Mouse (Mus musculus) heart, postnatal 14 days (tissue): Measurements from ENCODE around the gene Asphd1. TPM values are rescaled to one million over a fixed set of nuclear protein-coding genes. Genes with fewer than 3 reads are reported as not detected.

Source experiments
- DNase-seq, 2 experiments: peaks; one replicate each; pipeline ENCODE4 v3.0.0; 2021 to 2022
- intact Hi-C: fragments of 180-260 bp; cut with DNase I; formaldehyde crosslinking; loops from one replicate; pipeline ENCODE4 v1.15.1; 2025
- long read RNA-seq, 2 experiments: library from polyadenylated mRNA; stranded (forward); transcript quantifications; one replicate each; pipeline ENCODE4 v2.0.0; 2021
- total RNA-seq, 2 experiments: library from RNA; stranded (reverse); gene quantifications; 2 replicates each; pipeline ENCODE4 v1.2.3; 2021

Gene Asphd1
- total RNA-seq = under 1 TPM in 1 of 2 experiments, not detected in 1; 0.60 TPM
- long read RNA-seq, experiment 1 = 0 reads
- long read RNA-seq, experiment 2 = 0 reads

DNA sequence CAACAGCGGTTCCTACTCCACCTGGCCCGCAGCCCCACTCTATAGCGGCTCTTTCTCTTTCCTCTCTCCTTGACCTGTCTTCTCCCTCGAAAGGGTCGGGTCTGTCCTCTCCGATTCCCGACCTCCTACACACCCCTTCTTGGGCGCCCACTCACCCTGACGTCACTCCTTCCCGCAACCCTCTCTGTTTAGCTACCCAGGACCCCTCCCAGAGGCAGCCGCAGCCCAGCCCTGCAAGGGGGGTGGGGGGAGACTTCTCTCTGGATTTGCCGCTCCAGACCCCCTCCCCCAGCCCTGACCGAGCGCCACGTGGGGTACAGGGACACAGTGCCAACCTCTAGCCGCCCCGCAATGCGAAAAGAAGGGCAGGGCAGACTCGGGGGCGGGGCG lies at the start of gene Asphd1:
TSS of gene Asphd1 (minus strand) at position 180 of the 390 bp plus-strand sequence.
- DNase-seq = no peak
- intact Hi-C loops = loop anchor here (5.0 kb wide), 1 partner anchor 122 kb away; no protein-coding TSS in a partner anchor

DNA sequence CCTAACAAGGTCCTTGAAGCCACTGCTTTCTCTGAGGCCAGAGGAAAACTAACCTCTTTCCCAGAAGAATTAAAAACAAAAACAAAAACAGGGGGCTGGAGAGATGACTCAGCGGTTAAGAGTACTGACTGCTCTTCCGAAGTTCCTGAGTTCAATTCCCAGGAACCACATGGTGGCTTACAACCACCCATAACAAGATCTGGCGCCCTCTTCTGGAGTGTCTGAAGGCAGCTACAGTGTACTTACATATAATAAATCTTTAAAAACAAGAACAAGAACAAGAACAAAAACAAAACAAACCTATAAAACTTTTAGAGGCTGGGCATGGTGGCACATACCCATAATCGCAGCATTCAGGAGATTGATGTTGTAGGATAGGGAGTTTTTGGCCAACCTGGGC lies 47.1 kb upstream of the Asphd1 start:
- no peak for DNase-seq
- intact Hi-C loops = no loop called here

DNA sequence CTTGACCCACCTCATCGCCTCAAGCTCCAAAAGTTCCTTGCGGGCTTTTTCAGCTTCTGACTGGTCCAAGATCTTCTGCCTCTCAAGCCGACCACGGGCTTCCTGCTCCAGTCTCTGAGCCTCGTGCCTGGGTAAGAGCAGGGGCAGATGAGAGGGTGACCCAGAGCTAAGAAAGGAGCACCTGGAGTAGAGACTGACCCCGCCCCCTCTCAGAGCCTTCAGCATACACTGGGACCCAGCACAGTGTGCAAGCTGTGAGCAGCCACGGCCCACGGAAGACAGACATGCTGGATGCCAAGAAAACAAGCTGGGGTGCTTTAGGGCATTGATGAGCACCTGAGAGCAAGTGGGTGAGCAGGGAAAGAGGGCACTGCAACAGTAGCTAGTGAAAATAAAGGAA lies 39.4 kb upstream of the Asphd1 start:
- DNase-seq = no peak
- intact Hi-C loops = no loop called here

DNA sequence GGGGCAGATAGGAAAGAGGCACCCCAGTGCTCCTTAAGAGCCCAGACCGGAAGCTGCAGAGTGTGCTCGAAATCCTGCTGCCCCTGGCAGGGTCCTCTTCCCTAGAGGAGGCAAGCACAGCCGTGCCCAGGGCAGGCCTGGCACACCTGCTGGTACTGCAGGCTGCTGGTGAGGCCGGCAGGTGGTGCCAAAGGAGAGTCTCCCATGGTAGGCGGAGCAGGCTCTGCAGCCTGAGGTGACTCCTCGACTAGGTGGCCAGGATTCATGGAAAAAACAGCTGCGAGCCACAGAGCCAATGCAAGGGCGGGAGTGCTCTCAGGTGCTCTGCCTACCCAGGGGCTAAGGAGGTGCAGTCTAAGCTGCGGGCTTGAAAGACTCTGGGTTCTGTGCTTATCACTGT lies 36.9 kb upstream of the Asphd1 start:
- intact Hi-C loops = loop anchor here (2.0 kb wide), 1 partner anchor 118 kb away; no protein-coding TSS in a partner anchor
- DNase-seq = peak; percentile 36 to 62

DNA sequence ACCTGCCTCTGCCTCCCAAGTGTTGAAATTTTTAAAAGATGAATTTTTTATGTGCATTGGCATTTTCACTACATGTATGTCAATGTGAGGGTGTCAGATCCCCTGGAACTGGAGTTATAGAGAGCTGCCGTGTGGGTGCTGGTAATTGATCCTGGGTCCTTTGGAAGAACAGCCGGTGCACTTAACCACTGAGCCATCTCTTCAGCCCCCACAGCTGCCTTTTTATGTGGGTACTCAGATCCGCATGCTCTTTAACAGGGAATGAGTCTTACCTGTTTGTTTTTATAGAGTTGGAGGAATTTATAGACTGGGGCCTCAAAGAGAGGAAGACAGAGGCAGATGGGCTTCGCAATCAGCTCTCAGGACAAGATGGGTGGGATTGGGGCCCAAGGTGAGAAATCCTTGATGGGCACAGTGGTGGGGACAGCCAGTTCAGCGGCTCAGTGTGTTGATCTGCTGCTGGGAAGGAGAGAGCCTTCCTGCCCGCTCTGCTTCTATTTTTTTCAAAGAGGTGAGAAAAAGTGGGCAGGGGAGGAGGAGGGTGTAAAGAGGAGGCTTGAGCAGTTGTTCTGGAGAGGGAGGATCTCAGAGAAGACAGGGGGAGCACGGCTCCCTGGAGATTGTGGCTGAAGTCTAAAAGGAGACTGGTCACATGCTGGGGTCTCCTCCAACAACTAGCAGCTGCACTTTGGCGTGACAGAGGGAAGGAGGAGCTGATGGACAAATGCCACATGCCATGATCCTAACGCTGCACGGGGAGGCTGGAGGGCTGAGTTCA lies 35.5 kb upstream of the Asphd1 start:
- intact Hi-C loops = no loop called here
- peak in 1 of 2 experiments; percentile 44 for DNase-seq

DNA sequence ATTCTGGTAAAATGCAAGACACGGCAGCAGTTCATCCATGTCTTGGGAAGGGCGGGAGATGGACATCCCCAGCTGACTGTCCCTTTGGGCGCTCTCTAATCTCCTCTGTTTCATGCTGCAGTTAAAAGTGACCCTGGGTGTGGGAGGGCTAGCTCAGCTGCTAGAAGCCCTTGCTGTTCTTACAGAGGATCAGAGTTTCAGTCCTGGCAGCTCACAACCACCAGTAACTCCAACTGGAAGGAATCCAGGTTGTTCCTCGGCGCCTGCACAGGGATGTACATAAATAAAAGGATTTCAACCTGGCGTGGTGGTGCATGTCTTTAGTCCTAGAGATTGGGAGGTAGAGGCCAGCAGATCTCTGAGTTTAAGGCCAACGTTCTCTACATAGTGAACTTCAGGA lies 33.7 kb upstream of the Asphd1 start:
- DNase-seq = no peak
- intact Hi-C loops = no loop called here

DNA sequence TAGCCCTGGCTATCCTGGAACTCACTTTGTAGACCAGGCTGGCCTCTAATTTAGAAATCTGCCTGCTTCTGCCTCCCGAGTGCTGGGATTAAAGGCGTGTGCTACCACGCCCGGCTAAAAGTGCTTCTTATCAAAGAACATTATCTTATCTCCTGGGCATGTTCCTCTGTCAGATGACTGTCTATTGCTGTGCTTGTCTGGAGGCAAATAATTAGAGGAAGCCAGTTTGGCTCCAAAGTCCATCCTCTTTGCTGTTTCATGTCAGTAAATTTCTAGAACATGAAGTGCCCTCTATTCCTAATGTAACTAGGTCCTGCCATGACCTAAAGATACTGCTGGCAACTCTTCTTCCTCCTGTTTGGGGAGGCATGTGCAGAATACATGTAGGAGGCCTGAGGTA lies 32.7 kb upstream of the Asphd1 start:
- DNase-seq = no peak
- intact Hi-C loops = no loop called here

DNA sequence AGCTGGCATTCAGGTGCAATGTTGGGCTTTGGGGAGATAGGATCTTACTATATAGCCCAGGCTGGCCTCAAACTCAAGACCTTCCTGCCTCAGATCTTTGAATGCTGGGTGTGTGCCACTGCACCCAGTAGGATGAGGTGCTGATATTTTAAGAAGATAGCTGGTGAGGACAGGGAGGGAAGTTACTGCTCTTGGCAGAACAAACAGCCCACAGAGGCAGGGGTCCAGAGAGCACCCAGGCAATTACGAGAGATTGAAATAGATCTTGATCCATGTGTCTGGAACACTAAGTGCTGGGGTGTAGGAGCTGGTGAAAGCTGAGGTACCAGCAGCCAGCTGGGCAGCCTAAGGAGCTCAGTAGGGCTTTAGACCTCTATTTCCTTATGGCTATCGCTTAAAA lies 32.2 kb upstream of the Asphd1 start:
- intact Hi-C loops = no loop called here

DNA sequence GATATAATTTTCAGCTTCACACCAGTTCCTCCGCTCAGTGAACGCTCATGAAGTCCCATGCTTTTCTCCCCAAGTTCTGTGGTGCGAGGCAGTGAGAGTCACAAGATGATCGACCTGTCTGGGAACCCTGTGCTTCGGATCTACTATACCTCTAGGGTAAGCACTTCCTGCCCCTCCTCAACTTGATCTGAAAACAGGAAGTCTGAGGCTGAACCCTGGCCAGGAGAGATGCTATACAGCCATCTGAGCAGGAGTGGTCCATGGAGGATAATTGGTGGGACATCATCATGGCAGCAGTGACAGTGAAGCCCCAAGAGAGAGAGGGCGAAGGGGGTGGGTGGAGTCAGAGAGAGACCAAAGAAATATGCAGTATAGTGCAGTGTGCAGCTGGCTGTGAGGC lies 29.5 kb upstream of the Asphd1 start:
- intact Hi-C loops = no loop called here
- DNase-seq = no peak

More for the DNA sequence above, 32.2 kb upstream of the Asphd1 start:
- no peak for DNase-seq

DNA sequence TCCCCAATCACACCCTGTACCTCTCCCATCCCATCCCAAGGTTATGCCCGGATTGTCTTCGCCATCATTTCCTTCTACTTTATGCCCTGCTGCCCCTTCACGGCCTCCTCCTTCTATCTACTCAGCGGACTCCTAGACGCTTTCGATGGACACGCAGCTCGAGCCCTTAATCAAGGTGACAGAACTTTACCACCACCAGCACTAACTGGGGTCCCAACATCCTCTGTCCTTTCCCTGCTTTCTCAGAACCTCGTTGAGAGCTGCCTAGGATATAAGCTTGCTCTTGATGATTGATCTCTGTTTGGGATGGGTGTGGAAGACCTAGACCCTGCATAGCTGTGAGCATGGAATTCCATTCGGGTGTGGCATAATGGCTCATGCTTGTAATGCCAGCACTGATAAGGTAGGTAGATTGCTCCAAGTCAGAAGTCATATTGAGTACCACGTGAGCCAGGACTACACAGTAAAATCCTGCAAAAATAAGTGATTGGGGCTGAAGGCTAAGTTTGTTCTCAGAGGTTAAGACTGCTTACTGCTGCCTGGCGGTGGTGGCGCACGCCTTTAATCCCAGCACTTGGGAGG lies 27.6 kb upstream of the Asphd1 start:
- DNase-seq = no peak
- intact Hi-C loops = loop anchor here (2.0 kb wide), 2 partner anchors 26 to 38 kb away; partner anchors contain the start of genes Mvp and Sez6l2

DNA sequence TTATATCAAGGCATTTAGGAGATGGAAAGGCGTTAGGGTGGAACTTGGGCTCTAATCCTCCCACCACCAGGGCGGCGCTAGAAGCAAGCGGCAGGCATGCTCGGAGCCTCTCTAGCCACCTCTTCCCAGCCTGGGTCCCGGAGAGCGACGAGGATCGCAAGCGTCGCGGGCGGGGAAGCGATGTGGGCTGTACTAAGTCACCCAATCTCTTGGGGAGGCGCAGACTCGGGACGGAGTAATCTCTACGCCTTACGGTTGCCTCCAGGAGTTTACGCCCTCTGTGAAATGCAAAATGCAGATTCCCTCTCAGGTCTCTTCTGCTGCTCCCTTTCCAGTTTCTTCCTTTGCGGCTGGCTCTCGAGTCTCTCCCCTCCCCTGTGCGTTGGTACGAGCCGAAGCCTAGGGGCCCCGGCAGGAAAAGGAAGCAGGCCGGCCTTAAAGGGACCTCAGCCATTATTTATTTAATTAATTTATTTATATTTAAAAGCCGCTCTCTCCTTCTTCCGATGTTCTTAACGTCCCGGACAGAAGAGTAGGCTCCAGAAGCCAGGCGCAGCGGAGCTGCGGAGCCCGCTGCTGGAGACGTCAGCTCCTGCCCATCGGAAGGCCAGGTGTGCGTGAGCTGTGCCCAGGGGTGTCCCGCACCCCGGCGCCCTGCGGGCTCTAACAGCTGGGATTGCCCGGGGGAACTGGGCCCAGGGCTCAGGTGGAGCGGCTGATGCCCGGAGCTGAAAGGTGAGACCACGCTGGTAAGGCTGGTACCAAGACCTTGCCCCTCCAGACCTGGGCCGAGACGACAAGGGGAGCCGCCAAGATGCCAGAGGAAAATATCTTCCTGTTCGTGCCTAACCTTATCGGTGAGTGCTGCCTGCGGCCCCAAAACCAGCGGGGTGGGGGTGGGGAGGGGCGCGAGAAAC lies 26.8 kb upstream of the Asphd1 start, which contains the start of gene Cdiptos:
TSS of gene Cdiptos (minus strand) at position 149 of the 917 bp plus-strand sequence.
- peak; percentile 97 to 98 for DNase-seq
- intact Hi-C loops = loop anchor here (2.0 kb wide), 2 partner anchors 25 to 39 kb away; partner anchors contain the start of genes Mvp and Sez6l2

DNA sequence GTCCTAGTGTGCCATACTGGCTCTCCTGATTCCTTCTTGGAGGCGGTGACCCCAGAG lies 26.3 kb upstream of the Asphd1 start, which contains the start of gene Cdipt:
TSS of gene Cdipt (plus strand) at position 22 of the 57 bp plus-strand sequence.
- intact Hi-C loops = no loop called here
- DNase-seq = no peak

DNA sequence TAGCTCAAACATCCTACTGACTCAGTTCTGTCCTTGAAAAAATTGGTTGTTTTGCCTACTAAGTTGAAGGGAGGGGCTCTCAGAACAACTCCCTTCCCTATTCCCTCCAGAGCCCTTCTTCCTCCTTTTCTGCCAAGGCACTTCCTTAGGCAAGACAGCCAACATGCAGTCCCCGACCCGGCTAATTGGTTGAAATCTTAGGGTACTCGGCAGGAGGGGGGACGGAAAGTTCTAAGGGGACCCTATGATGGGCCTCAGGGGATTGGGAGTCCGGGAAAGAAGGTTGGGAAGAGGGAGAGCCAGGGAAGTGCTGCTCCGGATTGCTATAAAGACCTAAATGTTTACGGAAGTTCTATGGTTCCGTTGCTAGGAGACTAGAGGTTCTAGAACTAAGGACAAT lies 26.1 kb upstream of the Asphd1 start:
- intact Hi-C loops = no loop called here
- peak; percentile 44 to 45 for DNase-seq

DNA sequence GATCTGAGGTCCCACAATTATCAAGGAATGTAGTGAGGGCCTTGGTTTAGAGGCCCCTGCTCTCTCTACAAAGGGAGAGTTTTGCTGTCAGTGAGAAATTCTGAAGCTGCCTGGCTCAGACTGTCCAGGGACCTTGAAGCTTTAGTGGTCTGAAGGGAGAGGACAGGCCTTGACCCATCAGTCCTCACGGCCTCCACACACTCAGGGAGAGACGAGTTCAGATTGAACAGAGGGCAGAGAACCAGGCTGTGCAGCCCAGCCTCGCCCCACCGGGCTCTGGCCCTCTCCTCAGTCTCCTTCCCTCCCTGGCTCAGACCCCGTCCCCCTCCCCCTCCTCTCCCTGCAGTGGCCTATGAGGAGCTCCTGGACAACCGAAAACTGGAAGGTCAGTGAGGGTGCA lies 18.0 kb upstream of the Asphd1 start:
- no peak for DNase-seq
- intact Hi-C loops = no loop called here

DNA sequence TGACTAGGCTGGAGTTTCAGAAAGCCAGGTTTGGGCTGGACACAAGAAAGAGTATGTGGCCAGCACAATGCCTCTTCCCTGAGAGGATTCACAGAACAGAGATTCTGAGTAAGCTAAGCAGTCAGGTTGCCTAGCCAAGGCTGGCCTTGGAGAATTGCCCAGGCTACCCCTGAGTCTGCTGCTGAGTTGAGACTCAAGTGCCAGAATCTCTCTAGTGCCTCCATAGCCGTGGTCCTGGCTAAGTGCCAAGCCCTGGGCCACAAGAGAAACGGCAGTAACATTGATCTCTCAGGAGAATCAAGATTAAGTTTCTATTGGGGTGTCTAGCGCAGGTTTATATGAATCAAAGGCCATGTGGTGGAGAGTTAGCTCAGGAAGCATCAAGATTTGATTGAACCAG lies 16.2 kb upstream of the Asphd1 start:
- intact Hi-C loops = no loop called here
- DNase-seq = no peak

DNA sequence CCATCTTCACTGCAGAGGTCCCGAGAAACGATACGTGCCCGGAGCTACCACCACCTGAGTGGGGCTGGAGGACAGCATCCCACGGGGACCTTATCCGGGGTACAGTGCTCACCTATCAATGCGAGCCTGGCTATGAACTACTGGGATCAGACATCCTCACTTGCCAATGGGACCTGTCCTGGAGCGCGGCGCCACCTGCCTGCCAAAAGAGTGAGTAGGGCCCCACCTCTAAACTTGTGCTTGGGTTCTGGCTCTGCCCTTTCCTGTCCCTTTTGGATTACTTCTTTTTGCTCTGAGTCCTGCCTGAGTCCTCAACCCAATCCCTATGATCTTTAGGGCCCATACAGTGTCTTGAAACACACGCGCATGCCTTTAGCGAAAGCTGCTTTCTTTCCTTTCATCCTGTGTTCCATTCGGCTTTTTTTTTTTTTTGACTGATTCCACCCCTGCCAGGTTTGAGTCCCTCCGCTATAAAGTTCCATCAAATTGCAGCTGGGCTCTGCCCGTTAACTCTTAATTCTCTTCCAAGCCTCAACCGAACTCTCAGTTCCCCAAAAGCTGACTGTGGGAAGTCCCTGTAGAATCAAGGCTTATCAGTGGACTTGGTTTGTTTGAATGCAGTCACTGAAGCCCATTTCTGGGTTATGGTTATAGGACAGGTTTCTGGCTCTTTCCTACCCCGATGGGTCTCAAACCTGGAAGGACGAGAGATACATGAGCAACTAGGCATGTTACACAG lies 14.3 kb upstream of the Asphd1 start:
- peak; percentile 45 to 47 for DNase-seq
- intact Hi-C loops = loop anchor here (1.0 kb wide), 1 partner anchor 141 kb away; no protein-coding TSS in a partner anchor

DNA sequence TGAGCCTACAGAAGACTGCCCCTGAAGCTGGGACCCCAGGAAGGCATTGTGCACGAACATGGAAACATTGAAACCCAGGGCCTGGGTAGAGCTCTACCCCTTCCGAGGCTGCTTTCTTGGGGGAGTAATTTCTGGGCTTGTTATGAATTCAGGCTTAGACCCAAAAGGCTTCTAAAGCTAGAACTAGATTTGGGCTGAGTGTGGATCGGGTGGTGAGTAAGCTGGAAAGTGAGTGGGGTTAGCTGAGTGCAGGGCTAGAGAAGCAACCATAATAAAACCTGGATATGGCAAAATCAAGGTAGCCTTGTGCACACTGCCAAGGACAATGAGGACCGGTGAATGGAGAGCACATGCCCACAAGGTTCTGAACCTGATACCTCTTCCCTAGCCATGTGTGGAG lies 12.6 kb upstream of the Asphd1 start:
- intact Hi-C loops = no loop called here
- DNase-seq = no peak

DNA sequence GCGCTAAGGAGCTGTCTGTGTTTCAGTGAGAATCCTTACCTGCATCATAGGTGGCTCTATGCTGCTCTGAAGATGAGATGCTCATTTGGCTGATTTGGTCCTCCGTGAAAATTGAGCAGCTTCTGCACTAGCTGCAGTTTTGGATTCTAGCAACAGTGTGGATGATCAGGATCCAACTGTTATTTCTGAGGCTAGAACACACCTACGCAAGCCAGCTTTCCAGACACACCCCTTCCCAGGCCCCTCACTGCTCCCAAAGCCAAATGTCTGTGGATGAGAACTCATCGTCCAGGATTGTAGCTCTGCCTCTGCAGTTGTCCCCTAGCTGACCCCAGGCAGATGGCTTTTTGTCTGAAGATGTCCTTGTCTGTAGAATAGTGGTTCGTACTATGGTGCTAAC lies 11.7 kb upstream of the Asphd1 start:
- intact Hi-C loops = no loop called here
- no peak for DNase-seq

DNA sequence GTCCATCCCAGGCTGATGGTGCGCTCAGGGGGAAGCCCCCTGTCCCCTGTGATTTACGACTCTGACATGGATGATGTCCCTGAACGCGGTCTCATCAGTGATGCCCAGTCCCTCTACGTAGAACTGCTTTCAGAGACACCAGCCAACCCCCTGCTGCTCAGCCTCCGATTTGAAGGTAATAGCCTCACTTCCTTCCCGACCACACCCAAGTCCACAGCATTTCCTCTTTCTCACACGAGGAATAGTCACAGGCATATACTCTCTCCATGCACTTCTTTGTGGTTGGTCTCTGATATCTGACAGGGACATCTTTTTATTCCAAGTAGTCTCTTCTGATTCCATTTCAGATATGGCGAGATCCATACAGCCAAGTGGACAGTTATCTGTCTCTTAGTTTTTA lies 10.4 kb upstream of the Asphd1 start:
- intact Hi-C loops = no loop called here
- DNase-seq = no peak

DNA sequence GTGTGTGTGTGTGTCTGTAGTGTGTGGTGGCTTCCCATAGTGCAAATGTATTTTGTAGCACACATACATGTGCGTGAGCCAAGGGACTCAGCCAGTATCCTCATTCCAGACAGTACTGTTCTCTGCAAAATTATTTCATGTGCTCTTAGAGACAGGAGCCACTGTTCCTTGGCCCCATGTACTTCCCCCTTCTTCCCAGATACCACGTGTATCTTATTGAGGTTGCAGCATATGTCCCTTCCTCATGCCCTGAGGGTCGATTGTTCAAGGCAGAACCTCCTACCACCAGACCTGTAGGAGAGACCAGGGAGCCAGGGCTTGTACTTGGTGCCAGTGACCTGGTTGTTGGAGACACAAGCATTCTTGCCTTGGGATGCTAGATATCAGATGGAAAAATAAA lies 5.7 kb upstream of the Asphd1 start:
- no peak for DNase-seq

DNA sequence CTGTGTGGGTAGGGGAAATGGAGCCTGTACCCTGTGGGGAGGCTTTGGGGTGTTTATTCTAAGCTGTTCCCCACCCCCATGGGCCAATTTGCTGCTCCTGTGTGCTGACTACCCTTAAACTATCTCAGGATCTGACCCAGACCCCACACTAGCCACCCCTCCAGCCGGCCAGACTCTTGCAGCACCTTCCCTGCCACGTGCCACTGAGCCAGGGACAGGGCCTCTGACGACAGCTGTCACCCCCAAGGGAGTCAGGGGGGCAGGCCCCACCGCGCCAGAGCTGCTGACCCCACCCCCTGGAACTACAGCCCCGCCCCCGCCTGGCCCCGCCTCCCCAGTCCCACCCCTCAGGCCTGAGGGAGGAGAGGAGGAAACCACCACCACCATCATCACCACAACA lies 3.3 kb upstream of the Asphd1 start:
- DNase-seq = no peak
- intact Hi-C loops = no loop called here

More for the DNA sequence above, 5.7 kb upstream of the Asphd1 start:
- intact Hi-C loops = no loop called here
